Mouse (Mus musculus) thymus, postnatal 4 days (tissue): ENCODE results near the gene Zfp512b.

Experiments
- DNase-seq: peaks from one replicate; pipeline ENCODE4 v3.0.0; 2021

Zfp512b gene

DNA sequence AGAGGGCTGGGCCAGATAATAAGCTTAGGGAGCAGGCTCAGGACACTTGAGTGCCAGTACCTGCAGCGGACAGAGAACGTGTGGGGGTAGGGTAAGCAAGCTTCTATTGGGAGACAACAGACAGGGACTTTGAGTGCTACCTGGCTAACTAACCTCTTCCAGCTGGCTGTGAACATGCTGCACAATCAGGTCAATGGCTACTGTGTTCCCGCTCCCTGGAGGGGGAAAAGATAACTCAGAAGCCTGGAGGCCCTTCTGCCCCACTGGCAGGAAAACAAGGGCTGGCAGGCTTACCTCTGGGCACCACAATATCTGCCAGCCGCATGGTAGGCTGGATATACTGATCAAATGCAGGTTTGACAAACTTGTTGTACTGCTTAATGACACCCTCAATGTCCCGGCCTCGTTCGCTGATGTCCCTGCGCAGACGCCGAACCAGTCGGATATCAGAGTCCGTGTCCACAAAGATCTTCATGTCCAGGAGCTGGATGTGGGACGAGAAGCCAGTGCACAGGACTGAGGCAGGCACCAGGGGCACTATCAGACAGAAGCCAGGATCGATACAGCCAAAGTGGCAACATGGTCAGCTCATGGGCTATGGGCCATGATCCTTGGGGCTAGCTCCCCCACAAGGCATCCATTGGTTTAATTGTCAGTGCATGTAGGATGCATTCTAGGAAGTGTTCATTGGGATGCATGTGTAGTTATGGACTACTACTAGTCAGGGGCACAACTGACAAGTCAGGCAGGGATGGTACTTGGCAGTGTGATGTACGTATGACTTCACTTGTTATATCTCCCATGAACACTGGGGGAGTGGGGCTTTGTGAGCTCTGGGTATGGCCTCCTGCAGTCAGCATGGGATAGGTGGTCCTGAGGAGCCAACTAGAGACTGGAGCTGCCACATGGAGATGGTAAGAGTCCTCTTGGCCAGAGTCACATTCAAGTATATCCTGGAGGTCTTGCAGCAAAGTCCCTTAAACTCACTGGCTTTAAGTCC lies 19.4 kb downstream of the Zfp512b start:
- DNase-seq = no peak

DNA sequence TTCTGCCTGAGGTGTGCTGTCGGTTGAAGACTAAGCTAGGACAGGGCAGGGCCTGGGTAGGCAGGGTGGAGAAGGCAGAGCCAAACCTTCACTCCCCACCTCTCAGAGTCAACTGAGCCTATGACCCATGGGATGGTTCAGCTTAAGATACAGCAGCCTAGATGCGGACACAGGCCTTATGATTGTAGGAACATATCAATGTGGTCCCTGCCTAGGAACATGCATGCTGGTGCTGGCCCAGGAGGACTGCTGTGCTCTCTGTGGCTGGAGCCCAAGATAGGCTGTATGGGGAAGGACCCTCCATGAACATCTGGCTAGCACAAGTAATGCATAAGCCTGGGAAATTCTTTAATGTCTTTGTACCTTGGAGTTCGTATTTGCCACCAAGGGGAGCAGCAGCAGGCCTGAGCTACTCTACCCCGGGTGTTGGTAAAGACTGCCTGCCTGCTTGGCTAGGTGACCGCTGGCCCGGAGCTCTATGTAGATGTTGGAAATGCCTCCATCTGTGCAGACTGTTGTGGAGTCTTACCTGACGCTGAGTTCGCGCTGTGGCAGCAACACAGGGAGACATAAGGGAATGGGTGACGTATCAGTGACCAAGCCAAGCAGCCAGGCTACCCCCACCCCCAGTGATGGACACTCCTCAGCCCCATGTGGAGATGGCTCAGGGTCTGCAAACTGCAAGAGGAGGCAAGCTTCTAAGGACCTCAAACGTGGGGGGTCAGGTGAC lies 20.5 kb downstream of the Zfp512b start:
- no peak for DNase-seq

DNA sequence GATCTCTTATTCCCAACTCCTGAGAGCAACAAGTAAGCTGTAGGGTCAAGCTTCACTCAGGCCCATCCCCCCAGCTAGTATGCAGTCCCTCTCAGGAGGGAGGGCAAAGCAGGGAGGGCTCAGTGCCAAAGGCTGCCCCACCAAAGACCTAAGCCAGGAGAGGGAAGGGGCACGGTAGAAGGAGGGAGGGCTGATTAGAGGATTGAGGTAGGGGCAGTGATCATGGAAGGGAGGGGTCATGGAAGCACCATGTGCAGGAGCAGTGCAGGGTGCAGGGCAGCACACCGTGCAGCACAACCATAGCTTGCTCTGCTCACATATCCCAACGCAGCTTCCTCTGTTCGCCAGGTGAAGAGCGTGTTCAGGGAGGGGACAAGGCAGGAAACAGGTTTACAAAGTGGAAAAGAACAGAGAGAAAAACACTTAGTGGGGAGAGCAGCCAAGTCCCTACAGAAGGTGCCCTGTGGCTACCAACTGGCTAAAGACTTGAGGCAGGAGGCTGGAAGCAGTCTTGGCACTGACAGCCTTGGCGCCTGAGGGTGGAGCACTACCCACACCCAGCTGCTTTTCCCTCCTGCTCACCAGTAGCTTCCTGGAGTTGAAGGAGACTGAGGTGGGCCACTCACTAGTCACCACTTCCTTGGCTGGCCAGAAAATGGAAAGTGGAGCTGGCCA lies 21.5 kb downstream of the Zfp512b start:
- DNase-seq = no peak

- no peak for DNase-seq
These were observed 22.2 kb downstream of the Zfp512b start for GRCm38 (mm10) chr2:181570375-181570774.

DNA sequence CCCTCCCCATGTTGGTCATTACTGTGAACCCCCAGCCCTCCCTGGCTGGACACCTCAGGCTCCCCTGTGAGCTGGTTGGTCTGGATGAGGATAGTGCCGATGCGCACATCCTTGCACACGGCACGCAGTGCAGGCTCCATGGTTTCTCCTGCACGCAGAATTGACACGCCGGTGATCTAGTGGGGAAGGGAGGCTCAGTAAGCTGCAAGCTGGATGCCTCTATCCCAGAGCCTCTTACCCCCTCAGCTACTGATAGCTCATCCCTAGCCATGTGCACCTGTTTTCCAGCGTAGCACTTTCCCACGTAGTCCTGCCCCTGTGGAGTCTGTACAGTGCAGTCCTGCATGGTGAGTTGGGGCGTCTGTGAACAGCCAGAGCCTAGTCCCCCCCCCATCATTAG lies 22.7 kb downstream of the Zfp512b start:
- no peak for DNase-seq

DNA sequence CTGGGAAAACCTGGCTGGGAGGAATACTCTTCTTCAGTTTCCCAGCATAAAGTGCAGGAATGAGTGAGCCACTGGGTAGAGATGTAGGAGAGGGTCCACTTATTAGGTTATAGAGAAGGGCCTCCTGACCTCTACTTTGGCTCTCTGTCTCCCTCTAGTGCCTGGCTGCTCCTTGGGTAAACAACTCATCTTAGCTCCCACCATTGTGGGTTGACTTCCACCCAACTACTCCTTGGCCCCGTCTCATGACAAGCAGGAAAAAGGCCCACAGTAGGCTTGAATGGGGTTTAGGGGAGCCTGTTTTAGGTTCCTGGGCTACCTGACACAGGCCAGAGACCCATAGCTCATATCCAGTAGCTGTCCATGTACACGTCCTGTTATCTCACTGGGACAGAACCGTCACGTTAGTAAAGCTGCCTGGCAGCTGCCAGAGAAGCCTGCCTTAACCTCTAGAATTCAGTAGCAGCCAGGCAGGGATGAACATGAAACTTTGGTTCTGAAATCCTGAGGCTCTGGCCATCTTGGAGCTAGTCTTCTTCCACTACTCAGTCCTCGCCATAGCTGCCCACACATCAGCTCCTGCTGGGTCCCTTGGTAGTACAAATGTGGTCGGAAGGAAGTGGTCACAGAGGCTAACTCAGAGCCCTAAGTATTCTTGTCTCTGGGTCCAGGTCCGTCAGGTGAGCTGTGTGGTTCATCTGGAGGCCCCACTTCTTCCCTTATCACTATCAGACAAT lies 24.2 kb downstream of the Zfp512b start:
- peak; percentile 80 for DNase-seq

GRCm38 (mm10) chr2:181567338-181567737 lies 25.3 kb downstream of the Zfp512b start:
- no peak for DNase-seq

- no peak for DNase-seq
These were observed 38.8 kb downstream of the Zfp512b start for GRCm38 (mm10) chr2:181553772-181554171.

GRCm38 (mm10) chr2:181550233-181550632 lies 42.4 kb downstream of the Zfp512b start:
- DNase-seq = no peak

DNA sequence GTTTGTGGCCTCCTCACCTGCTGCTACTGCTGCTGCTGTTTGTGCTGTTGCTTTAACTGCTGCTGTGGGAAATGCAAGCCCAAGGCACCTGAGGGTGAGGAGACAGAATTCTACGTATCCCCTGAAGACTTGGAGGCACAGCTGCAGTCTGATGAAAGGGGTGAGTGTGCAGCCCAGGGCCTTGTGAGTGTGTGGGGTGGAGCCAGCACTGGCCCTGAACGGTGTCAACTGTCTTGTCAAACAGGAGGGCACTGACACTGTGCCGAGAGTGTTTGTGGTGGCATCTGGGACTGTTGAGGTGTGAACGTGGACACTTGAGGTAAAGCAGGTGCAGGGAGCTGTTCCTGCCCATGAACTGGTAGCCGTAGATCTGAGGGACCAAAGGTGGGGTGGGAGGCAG lies 43.9 kb downstream of the Zfp512b start:
- DNase-seq = no peak

GRCm38 (mm10) chr2:181548227-181548626 lies 44.4 kb downstream of the Zfp512b start:
- no peak for DNase-seq

DNA sequence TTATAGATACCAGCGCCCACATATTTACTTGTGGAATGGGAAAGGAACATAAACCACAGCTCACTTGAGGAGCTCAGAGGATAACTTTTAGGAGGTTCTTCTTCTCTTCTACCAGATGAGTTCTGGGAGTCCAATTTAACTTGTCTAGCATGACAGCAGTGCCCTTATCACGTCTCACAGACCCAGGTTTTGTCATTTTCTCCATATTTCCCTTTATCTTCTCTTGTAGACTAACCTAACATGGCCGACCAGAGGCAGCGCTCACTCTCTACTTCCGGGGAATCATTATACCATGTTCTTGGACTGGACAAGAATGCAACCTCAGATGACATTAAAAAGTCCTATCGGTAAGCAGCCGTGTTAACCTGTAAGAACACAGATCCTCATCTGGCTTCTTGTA lies 46.5 kb downstream of the Zfp512b start:
- DNase-seq = no peak

DNA sequence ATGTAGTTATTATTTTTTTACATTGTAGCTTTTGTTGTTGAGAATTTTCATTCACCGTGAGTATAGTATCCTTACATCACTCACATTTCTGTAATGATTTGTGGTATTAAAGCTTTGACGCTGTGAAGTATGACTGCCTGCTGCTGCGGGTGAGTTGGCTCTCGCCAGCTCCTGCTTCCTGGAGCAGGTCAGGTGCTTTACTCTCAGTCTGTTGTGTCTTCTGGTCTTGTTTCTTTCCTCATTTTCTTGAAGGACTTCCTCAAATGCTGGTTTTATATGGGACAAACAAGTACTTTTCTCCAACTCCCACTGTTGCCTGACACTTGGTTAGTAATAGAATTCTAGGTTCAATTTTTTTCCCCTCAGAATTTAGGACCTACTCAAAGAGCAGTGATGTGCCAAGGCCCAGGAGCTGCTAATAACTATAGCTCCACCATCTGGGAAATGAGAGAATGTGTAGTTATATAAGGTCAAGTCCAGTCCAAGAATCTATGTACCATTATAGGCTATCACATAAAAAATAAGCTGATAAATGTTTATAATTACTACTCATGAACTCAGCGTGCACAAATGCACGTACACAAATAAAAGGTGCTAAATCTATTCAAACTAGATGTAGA lies 50.7 kb downstream of the Zfp512b start:
- no peak for DNase-seq

DNA sequence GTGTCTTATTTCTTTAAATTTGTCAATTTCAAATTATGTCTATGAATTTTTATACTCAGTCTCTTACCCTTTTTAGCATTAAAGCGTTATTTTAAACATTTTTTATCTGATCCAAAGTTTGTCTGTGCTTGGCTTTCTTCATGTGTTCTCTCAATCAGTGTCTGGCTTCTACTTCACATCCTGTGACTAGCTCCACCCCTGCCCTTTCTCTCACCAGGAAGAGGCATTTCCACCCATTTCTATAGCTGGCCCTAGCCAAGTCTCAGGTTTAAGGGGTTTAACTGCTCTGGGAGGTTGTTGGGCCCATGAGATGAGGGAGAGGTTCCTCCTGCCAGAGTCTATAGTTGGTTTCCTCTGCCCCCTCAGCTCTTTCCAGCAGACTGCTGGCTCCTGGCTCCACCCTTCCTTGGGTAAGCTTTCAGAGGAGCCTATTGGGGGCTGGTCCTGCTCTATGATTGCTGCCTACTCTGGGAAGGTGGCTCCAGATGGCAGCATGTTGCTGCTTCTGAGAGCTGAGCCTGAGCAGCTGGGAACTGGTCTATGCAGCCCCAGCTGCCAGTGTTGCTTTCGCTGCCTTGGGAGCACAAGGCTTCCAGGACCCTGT lies 55.1 kb downstream of the Zfp512b start:
- DNase-seq = no peak

DNA sequence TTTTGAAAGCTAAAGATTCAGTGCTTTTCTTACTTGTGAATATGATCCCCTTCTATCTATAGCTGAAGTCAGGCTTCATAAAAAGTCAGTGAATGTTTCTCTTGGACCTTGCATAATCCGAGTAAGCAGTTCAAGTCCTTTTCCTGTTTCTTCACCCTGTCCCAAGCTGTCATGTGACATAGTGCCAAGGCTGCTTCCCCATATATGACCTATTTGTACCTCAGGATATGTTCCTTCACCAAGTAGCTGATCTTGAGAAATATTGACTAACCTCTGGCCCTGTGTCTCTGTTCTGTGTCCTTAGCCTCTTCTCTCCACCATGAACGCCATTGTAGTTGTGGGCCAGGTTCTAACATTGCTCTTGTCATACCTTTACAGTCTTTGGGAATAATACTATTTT lies 56.2 kb downstream of the Zfp512b start:
- no peak for DNase-seq

- no peak for DNase-seq
These were observed 60.0 kb downstream of the Zfp512b start for GRCm38 (mm10) chr2:181532589-181532988.
